Mouse (Mus musculus) thymus, adult 2 months (tissue): ENCODE measurements around the gene Skp2. TPM values are rescaled to one million over a fixed set of nuclear protein-coding genes. Genes with fewer than 3 reads are reported as not detected.

ENCODE experiments used
- DNase-seq: peaks from one replicate; pipeline ENCODE4 v3.0.0; 2021
- H3K27ac ChIP-seq: fragments of 200-500 bp; 2 replicates; pipeline ENCODE4 v1.5.1; 2012; ENCODE audit warnings: low read length, control low read depth; ENCODE audit not compliant: control insufficient read depth, insufficient read depth
- H3K27me3 ChIP-seq: fragments of 200-500 bp; 2 replicates; pipeline ENCODE4 v1.6.1; 2012; ENCODE audit warnings: mild to moderate bottlenecking, low read length, moderate library complexity, mixed read lengths; ENCODE audit not compliant: control insufficient read depth, insufficient read depth
- H3K36me3 ChIP-seq: fragments of 200-500 bp; 2 replicates; pipeline ENCODE4 v1.6.1; 2012; ENCODE audit warnings: mild to moderate bottlenecking, low read length, moderate library complexity; ENCODE audit not compliant: control insufficient read depth, insufficient read depth
- H3K4me1 ChIP-seq: fragments of 200-500 bp; replicated peaks from 2 replicates; pipeline ENCODE4 v1.6.1; 2012; ENCODE audit warnings: low read length; ENCODE audit not compliant: control insufficient read depth, insufficient read depth
- H3K4me3 ChIP-seq: fragments of 200-500 bp; 2 replicates; pipeline ENCODE4 v1.5.1; 2012; ENCODE audit warnings: mild to moderate bottlenecking, low read length, control low read depth, moderate library complexity; ENCODE audit not compliant: control insufficient read depth, insufficient read depth
- CTCF ChIP-seq: fragments of 200-500 bp; IDR thresholded peaks from 2 replicates; pipeline ENCODE4 v1.5.1; 2012; ENCODE audit warnings: mild to moderate bottlenecking, control low read depth, low read length, moderate library complexity, borderline replicate concordance; ENCODE audit not compliant: control insufficient read depth, poor library complexity, insufficient read depth; ENCODE audit errors: extremely low read depth
- POLR2A ChIP-seq: fragments of 200-500 bp; IDR thresholded peaks from 2 replicates; pipeline ENCODE4 v1.6.1; 2012; ENCODE audit warnings: mild to moderate bottlenecking, low read length, control low read depth, moderate library complexity; ENCODE audit not compliant: control insufficient read depth, poor library complexity, insufficient read depth; ENCODE audit errors: extremely low read depth
- WGBS: fragments of 180-500 bp; shearing (Covaris S2); methylation state at CpG from one replicate; pipeline ENCODE4 v1.1.7; 2018; 5-methylcytosine and 5-hydroxymethylcytosine counted together
- polyA plus RNA-seq: library from polyadenylated mRNA; depleted of rRNA; stranded (reverse); fragments of >200 nt; gene quantifications from 2 replicates; pipeline ENCODE4 v1.2.3, GENCODE M21; 2012

Skp2 gene
- polyA plus RNA-seq, 1 experiment, result 11.5 TPM

GRCm38 (mm10) chr15:9079626-9080025, 75.6 kb downstream of the Skp2 start:
- Histone ChIP-seq H3K27me3 (no peaks in the 10 kb centered on the region), H3K36me3 (no peaks in the 10 kb centered on the region), H3K27ac (no peak overlapping the region), H3K4me3 (no peak overlapping the region), H3K4me1 (peaks cover 2% of the 10 kb centered on the region; the same call in 1 of the 2 replicates)
- DNase-seq, result no peak
- TF ChIP-seq POLR2A, result no peak
- TF ChIP-seq CTCF, result no peak
- WGBS, result 88% methylated on average over 5 of the region's 5 CpGs

DNA sequence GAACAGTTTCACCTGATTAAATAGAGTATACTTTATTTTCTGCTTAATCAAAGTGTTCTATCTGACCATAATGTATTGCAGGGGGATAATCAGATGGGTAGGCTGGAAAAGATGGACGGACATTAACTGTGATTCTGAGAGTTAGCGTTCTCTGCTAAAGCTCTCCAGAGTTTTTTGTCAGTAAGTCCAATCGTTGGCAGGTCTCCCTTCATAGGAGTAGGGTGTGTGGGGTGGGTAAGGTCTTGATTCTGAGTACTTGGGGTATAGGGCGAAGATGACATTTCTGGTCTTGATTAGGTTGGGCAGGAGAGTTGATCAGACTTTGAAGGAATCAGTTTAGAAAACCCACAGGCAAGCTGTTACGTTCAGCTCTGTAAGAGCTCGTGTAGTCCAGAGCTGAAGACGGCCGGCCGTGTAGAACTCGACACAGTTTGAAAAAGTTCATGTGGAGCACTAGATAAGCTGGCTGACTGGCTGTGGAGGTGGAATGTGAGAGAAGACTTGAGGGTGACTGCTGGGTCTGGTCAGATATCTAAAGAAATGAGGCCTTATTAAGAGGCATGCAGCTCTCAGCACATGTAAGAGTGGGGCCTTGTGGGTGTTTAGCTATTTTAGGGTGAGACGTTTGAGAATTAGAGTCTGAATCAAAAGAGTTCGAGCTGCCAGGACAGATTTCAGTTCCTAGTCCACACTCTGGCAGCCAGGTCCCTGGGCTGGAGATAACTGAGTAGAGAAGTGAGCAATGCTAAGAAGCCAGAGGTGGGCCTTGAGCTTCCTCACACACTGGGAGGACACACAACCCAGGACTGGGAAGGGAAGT, 76.5 kb downstream of the Skp2 start:
- Histone ChIP-seq H3K4me1 (peaks cover 2% of the 10 kb centered on the region; the same call in 1 of the 2 replicates), H3K27ac (no peak overlapping the region), H3K27me3 (no peaks in the 10 kb centered on the region), H3K4me3 (no peak overlapping the region), H3K36me3 (no peaks in the 10 kb centered on the region)
- no peak for DNase-seq
- 94% methylated on average over 12 of the region's 12 CpGs for WGBS
- TF ChIP-seq POLR2A (no peak), CTCF (no peak)

- no peak overlapping the region for H3K27ac ChIP-seq
Observed at GRCm38 (mm10) chr15:9075608-9076200, 79.5 kb downstream of the Skp2 start.

GRCm38 (mm10) chr15:9074671-9075070, 80.6 kb downstream of the Skp2 start:
- Histone ChIP-seq H3K27me3 (no peaks in the 10 kb centered on the region), H3K4me1 (peaks cover 12% of the 10 kb centered on the region), H3K4me3 (no peak overlapping the region), H3K27ac (no peak overlapping the region), H3K36me3 (no peaks in the 10 kb centered on the region)
- no peak for DNase-seq
- WGBS, result 54% methylated on average over 4 of the region's 4 CpGs
- no peak for TF ChIP-seq POLR2A
- TF ChIP-seq CTCF, result no peak

More at GRCm38 (mm10) chr15:9075608-9076200, 79.5 kb downstream of the Skp2 start:
- DNase-seq, result no peak
- Histone ChIP-seq H3K4me3 (no peak overlapping the region), H3K27me3 (no peaks in the 10 kb centered on the region), H3K4me1 (peaks cover 6% of the 10 kb centered on the region; the same call in 1 of the 2 replicates), H3K36me3 (no peaks in the 10 kb centered on the region)
- WGBS, result 93% methylated on average over 14 of the region's 14 CpGs
- TF ChIP-seq CTCF, result no peak
- TF ChIP-seq POLR2A, result no peak

- TF ChIP-seq POLR2A (no peak), CTCF (no peak)
- Histone ChIP-seq H3K27me3 (no peaks in the 10 kb centered on the region), H3K4me1 (peaks cover 12% of the 10 kb centered on the region), H3K4me3 (no peak overlapping the region), H3K27ac (no peak overlapping the region), H3K36me3 (no peaks in the 10 kb centered on the region)
- no peak for DNase-seq
- WGBS, result 69% methylated on average over 2 of the region's 2 CpGs
Observed at GRCm38 (mm10) chr15:9074139-9074538, 81.1 kb downstream of the Skp2 start.

DNA sequence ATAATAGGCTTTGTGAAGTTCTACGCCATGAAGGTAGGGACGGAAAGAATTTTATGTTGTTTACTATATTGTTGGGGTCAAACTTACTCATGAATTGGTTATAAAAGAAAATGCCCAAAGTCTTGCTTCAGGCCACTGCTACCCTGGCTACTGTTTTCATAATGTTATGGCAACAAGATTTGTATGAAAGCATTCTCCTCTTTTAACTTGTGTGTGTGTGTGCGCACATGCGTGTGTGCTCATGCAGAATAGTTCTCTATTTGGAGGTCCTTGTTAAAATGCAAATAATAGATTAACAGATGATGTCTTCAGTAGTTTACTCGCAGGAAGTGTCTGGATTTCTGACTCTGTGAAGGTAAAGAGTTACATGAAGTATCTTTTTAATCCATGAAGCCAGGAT, 81.5 kb downstream of the Skp2 start:
- no peak for TF ChIP-seq CTCF
- H3K27ac ChIP-seq, result no peak overlapping the region
- WGBS, result 96% methylated on average over 5 of the region's 5 CpGs
- H3K4me1 ChIP-seq, result peaks cover 10% of the 10 kb centered on the region
- H3K36me3 ChIP-seq, result no peaks in the 10 kb centered on the region
- H3K4me3 ChIP-seq, result no peak overlapping the region
- DNase-seq, result no peak
- no peaks in the 10 kb centered on the region for H3K27me3 ChIP-seq
